Mouse (Mus musculus) lung, postnatal 0 days (tissue): Measurements from ENCODE around the gene Enpp7.

ENCODE experiments used
- CTCF ChIP-seq: IDR thresholded peaks from 2 replicates; pipeline ENCODE4 v1.5.1; 2016; ENCODE audit warnings: antibody characterized with exemption, mild to moderate bottlenecking
- EP300 ChIP-seq: IDR thresholded peaks from 2 replicates; pipeline ENCODE4 v1.6.1; 2016; ENCODE audit warnings: antibody characterized with exemption, mild to moderate bottlenecking, control low read depth

GRCm38 (mm10) chr11:118972431-118973377 lies 15.3 kb upstream of the Enpp7 start:
- no peak for TF ChIP-seq CTCF
- no peak for TF ChIP-seq EP300
